Mouse (Mus musculus): ENCODE measurements around the gene Col25a1.

The Col25a1 gene

DNA sequence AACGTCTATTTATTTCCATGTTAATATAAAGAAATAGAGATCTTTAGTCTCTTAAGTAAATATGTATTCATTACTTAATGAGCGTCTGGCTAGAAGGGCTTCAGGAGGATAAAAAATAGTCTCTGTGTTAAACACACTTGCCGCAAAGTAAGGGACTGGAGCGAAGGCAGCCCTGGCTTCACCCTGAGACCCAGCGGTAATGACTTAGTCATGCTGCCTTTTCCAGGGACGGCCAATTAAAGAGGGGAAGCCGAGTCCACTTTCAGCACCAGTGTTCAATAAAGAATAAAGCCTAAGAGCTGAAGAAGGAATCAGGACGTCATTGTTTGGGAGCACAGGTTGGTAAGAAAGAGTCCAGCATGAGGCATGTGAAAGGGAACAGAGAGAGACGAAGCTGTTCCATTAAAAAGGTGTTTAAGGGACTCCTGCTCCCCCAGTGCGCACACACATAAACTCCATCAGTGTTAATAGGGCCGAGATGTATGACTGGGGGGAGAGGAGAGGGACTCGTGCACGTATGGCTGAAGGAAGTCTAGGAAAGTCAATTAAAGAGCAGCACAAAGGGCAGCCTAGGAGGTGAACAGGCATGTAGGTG, 30.1 kb downstream of the Col25a1 start:
- DNase-seq: no peak

DNA sequence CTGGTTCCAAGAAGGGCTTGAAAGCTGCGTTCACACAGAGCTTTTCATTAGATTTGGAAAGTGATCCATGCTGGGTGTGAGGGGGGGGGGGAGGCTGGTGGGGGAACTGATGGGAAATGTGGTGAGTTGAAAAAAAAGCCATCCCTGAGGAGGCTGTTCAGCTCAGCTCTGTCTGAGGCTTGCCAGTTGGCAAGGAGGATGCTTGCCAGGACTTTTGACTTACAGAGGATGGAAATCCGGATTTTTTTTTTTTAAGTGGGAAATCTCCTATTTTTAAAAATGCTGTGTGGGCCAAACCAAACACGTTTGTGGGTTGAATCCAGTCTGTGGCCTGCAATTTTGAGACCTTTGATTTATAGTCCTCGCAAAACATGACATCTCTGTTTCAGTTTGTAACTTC, 35.6 kb downstream of the Col25a1 start:
- DNase-seq: no peak

DNA sequence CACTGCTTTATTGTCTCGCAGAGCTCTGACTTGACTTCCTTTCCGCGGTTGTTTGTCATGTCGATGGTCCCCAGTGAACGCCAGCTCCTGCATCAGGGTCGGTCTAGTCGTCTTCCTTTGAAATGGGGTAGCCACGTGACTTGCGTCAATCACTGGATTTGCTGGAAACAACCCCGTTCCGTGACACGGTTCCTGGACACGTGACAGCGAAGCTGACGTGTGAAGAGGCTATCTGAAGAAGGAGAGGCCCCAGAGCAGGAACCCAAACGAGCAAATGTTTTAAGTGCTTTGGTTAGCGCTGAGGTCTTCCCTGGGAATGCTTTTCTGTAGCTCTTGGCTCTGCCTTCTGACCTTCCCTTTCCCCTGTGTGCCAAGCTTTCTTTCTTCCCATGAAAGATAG, 41.5 kb downstream of the Col25a1 start:
- DNase-seq: no peak

DNA sequence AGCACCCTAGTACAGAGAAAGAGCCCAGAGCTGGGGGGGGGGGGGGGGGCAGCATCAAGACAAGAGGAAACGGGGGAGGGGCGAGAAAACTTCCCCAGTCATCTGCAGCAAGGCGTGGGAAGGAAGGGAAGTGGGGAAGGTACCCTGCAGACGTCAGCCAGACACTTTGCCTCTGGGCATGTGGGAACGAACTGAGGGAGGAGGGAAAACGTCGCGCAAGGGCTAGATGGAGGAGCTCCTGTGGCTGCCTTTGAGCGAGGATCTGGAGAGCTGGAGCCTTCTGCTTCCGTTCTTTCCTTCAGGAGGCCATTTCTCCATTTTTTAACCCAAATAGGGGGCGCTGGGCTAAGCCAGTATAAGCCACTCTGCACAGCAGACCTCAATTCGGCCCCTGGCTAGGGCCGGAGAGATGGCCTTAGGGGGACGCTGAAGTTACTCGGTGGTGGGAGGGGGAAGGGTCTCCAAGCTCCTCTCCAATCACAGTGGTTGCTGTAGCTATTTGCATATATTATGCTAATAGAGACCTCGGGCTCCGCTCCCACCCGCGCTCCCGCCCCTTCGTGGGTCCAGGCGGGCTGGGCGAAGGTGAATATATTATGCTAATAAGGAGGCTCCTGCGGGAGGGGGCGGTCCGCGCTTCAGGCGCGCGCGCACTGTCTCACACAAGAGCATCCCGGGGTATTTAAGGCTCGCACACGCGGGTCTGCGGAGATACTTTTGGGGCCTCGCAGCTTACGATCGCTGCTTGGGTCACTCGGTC, 49.1 kb downstream of the Col25a1 start:
- DNase-seq: peak; percentile 80 to 85

DNA sequence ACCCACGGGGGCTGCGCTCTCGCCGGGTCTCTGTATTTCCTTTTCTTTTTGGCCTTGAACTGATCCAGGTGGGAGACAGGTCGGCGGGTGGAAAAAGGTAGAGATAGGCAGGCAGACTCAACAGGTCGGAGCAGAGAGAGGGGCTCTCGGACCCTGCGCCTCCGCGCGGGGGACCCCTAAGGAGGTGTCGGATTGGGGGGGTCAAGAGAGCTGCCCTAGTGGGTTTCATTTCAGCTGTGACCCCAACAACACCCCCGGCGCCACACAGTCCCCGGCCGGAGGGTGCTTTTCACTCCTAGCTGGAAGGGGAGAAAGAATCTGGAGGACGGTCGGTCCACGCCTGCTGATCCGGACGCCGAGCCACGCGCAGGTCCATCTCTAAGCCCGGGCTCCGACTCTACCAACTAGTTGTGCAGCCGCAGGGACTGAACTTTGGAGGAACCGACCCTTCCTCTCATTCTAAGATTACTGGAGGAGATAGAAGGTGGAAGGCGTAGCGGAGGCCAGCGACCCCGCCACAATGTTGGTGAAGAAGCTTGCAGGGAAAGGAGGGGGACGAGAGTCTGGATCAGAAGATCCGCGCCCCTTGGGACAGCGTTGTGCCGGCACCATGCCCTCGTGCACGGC, 49.8 kb downstream of the Col25a1 start:
- peak; percentile 31 to 35 for DNase-seq

DNA sequence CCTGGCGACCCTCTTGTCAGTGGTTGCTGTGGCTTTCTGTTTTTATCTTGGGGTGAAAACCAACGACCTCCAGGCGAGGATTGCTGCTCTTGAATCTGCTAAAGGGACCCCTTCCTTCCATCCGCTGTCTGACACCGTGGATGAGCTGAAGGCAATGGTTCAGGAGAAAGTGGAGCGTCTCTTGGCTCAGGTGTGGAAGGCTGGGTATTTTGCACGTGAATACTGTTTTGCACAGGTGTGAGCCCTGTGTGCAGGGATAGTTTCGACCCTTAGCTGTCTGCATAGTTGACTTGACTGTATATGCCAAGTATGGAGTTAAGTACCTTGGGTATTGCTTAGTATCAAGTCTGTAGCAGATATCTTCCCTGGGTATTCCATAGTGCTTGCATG, 50.3 kb downstream of the Col25a1 start:
- DNase-seq: no peak

DNA sequence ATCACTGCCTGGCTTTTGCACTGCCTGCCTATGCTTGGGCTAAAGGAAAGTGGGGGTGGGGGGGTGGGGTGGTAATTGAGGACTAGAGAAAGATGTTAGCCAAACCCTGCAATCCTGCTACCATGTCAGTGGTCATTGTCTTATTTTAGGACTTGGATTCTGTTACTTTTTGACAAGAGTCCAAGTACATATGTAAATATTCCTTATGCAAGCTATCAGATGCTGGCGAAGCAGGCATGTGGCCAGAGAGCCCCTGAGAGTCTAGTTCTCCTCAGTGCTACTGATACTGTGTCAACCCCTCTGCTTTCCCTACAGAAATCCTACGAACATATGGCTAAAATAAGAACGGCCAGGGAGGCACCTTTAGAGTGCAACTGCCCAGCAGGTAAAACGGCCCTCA, 51.1 kb downstream of the Col25a1 start:
- DNase-seq: peak in 1 of 2 experiments; percentile 9

DNA sequence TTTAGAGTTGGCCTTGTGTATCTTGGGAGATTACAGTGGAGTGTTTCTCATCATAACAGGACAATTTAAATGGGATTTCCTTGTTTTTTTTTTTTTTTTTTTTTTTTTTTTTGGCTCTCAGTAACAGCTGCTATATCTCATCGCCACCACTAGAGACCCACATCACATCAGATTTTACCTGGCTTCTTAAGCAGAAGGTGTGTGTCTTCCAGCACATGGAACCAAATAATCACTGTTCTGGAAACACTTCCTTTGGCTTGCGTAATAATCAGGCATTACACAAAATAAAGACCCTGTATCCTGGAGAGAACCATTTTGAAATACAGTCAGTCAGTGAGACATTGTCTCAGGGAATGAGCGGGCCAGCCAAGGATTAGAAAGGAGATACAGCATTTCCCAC, 53.8 kb downstream of the Col25a1 start:
- DNase-seq: peak; percentile 20 to 41

DNA sequence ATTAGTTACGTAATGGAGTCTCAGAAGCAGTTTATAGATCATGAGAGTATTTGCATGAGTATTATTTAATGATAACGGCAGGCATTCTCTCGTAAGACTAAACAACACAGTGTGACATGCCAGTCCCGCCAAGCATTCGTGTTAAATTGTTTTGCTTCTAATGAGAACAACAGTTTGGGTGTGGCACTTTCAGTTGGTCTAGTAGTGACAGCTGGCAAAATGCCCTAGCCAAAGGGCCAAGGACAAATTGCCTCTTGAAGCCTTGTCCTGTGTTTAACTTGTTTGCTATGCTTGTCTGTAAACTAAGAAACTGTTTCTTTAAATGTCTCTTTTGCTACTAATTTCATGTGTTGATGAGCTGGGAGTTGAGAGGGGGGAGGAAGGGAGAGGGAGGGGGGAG, 56.3 kb downstream of the Col25a1 start:
- DNase-seq: peak in 1 of 2 experiments; percentile 7

DNA sequence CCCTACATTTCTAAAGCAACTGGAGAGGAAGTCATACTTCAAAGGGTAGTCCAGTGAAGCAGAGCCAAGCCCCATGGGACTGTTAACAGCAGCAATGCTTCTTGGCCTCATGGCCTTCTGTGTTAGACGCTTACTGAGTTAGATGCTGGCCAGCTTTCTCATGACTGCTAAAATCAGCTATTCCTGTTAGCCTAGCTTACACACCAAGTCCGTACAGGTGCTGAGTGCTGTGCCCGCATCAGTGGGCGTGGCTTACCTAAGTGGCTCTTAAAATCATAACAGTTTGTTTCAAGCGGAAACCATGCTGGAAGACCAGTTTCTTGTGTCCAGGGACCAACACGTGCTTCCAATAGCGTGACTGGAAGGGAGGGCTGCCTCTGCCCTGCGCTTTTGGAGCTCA, 62.1 kb downstream of the Col25a1 start:
- no peak for DNase-seq

DNA sequence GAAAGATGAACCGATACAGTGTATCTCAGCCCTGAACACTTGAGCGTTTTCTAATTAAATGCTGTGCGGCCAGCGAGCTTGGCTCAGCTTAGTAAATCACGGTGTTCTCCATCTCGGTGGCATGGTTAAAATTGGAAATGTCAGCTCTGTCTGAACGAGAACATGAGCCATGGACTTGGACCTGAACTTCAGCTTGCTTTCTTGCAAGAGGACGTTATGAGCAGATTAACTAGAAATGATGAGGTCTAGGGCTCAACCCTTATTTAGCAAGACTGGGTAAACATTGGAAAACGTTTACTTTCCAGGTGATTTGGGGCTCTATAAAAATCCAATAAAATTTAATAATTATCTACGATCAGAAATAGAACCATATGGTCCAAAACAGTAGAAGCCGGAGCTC, 83.3 kb downstream of the Col25a1 start:
- no peak for DNase-seq

DNA sequence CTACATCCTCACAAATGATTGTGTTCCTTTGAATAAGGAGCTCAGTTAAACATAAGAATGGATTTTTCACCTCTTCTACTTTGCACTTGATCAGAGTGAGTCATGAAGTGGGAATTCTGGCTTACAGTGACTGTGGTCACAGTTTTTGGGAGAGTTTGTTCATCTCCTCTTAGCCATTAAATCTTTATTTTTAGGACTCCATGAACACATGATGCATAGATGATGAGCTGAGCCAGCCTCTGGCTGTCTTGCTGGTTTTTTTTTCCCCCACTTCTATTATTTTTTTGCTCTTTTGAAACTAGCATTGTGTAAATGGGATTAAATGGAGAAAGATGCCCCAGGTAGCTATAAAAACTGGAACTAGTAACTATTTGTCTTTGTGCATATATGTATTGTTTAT, 84.8 kb downstream of the Col25a1 start:
- no peak for DNase-seq

DNA sequence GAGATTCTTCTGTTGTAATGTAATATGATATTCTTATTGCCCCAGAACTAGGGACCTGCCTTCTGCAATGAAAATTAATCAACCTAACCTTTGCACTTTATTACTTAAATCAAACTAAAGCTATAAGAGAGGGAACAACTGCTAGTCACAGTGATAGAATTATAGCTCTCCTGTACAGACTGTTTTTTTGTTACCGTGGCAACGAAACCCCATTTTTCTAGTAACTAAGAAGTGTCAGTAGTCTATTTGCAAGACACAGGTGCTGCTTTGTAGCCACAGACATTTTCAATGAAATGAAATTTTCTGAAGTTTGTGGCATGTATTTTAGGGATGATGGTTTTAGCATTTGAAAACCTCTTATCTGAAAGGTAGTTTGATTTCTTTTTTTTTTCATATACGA, 85.3 kb downstream of the Col25a1 start:
- no peak for DNase-seq

DNA sequence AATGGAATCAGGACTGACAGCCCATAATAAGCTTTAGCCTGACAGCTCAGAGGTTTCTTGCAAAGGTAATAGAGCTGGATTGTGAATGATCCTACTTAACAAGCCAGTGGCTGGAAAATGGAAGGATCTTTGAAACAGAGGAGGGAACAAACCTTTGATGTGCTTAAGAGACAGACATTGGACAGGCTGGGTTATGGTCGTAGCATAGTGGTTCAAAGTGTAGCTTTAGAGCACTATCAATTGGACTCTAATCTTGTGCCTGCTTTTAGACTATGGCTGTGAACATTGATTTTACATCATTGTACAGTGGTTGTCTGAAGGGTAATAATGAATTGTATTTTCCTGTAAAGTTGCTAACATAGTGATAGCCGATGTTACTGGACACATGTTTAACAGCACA, 86.4 kb downstream of the Col25a1 start:
- DNase-seq: no peak

DNA sequence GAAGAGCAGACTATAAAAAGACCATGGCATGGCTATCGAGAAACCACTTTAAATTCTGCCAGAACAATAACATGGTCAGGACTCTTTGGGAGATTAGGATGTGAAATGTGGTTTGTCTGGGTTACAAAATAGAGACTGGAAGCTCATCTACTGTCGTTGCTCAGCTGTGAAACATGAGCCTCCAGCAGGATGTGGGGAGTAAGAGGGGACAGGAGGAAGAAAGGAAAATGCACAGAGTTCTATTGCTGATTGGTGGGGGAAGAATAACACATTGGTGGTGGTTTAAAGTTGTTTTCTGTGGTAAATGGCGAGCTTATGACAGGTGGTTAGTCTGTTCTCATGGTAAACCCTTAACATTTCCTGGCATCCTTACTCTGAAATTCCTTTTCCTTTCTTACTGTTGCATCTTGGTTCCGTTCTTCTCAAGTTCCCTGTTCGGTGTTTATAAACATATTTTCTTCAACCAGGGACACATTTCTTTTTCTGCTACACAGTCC, 87.0 kb downstream of the Col25a1 start:
- DNase-seq: no peak

DNA sequence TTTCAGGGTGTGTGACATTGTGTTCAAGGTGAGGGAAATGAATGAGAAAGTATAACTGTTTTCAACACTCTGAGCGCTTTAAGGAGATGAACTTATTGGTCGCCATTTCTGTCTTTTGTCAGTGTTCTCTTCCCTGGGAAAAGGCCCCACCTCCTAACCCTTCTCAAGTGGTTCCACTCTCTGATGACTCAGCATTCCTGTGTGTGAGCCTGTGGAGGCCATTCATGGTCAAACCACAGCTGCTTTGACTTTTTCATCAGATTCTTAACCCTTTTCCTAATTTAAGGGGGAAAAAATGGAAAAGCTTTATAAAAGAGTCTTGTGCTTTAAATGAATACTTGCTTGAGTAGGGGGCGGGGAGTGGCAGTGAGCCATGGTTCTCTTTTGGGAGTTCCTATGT, 89.5 kb downstream of the Col25a1 start:
- no peak for DNase-seq

DNA sequence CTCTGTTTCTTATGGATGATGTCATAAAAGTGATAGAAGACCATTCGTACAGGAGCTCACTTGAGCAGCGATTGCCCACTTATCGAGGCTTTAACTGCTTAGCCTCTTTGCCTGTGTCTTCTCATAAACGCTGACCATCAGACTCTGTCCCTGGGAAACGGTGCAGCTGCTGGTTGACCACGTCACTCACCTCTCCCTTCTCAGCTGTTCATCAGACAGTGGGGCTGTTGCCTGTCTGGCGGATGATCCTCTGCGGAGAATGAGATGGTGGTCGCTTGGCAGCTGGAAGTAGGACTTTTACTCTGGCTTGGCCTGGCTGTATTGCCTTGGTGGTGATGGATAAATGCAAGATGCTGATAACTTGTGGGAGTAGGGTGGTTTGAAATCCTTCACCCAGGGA, 96.9 kb downstream of the Col25a1 start:
- no peak for DNase-seq

DNA sequence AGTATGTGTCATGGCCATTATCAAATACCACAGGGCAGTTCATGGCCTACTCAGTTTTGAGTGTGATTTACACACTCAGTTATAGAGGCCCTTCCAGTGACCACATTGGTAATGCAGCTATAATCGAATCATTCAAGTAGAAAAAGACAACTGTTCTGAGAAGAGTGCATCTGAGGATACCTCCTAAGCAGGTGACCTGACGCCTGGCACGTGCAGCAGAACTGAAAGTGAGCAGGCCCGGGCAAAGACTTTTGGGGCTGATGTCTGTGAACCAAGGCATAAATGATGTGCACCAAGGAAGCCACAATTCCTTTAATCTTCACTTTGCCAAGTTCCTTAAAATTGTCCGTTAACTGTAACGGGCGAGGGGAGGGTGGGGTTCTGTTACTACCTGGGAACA, 101.6 kb downstream of the Col25a1 start:
- DNase-seq: no peak

DNA sequence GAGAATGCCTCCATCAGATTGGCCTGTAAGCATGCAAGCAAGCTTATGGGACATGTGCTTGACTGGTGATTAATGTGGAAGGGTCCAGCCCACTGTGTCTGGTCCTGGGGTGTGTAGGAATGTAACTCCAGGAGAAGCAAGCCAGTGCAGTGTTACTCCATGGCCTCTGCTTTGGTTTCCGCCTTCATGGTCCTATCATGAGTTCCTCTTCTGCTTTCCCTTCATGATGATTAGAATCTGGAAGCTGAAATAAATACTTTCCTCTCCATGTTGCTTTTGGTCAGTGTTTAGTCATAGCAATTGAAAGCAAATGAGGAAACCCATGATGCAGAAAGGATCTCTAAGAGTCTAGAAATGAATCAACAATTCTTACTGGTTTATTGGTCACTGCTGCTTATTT, 103.9 kb downstream of the Col25a1 start:
- no peak for DNase-seq

DNA sequence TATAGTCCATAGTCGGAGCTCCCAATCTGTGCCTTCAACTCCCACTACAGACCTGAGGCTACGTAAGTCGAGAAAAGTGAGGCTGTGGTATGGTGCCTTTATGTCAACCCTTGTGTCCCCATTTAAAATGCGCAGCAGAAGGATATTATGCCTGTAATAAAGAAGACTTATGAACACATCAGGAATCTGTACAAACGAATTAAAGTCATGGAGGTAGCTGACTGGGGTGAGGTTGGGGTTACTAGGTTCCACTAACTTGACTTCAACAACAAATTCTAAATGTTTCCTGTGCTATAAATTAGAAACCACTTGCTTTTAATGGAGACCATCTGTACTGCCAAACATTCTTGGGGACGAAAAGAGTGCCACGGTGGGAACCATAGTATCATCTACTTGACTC, 104.8 kb downstream of the Col25a1 start:
- DNase-seq: no peak

DNA sequence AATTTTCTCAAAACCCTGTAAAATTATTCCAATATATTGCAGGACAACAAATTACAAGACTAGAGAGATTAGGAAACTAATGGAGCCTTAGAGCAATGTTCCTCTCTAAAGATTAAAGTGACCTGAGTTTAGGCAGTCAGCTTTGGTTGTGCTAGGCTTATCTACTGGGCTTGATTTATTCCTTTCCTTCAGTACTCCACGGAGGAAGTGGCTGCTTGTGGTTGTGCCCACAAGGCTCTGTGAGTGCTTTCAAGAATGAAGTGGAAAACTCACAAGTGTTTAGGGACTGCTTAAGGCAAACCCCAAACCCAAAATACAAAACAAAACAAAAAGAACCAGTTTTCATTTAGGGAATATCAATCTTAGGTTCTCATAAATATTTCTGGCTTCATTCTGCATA, 106.6 kb downstream of the Col25a1 start:
- DNase-seq: no peak

DNA sequence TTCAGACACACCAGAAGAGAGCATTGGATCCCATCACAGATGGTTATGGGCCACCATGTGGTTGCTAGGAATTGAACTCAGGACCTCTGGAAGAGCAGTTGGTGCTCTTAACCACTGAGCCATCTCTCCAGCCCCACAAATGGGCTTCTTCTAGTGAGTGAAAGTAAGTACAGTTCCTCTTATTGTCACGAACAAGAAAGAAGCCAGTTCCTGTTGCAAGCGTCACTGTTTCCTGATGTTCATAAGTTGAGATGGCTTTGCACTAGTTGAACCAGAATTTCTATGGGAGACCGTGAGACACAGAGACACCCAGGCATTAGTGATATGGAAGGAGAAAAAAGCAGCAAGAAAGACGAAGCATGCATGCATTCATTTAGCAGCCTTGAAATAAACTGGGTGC, 110.6 kb downstream of the Col25a1 start:
- DNase-seq: no peak

DNA sequence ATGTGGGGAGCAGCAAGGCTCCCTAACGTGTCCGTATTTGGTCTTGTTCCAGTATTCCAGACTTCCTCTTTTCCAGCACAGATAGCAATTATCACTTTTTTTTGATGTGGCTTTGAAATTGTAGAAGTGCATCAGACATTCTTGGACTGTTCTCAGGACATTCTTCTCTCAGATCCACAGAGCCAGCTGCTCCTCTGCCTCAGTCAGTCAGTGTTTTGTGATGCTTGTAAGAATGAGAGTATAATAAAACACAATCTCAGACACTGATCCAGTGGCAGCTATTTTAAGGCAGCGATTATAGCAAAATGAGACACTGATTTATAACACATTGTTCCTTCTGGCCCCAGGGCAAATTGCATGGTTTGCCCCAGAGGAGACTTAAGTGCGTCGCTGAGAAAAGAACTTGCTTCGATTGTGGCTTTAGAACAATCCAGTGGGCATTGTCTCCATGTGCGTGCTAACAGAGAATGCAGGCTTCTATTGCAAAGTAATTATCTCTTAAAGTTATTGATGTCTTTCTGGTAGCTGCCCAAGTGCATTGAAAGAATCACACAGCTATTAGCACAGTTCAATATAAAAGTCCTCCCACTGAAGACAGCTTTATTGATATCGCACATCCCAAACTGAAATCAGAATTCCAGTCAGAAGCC, 111.5 kb downstream of the Col25a1 start:
- DNase-seq: no peak

DNA sequence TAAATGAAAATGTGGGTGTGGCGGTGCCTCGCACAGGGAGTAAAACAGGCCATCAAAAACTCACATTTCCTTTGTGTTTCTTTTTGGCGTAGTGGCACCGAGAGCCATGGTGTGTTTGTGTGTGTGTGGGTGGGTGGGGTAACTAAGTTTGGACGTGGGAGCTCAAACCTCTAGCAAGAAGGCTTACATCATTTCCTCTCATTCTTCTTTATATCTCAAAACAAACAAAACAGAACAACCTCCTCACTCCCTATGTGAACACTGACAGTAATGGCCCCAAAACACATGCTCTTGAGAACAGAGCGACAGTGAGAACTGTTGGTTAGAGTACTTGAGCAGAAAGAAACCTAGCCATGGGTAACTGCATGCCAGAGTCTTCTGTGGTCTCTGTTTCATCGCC, 121.1 kb downstream of the Col25a1 start:
- no peak for DNase-seq

Measured in cerebellum, postnatal 10 days (tissue).